Mouse (Mus musculus): ENCODE data around the gene C1qbp.

GRCm38 (mm10) chr11:71012743-71013142 is 29.9 kb upstream of the C1qbp start:
- TF ChIP-seq EP300 (IDR thresholded peaks at IDR 0.05; ENCODE audit: low read depth) (no peak), CTCF (IDR thresholded peaks at IDR 0.05; ENCODE audit: low read depth) (0 out of 2 replicates have a peak, but pooled peaks have one; percentile 22)
